Mouse (Mus musculus): ENCODE results near the gene Adm. TPM values are rescaled to one million over a fixed set of nuclear protein-coding genes. Genes with fewer than 3 reads are reported as not detected.

Adm gene
- polyA plus RNA-seq, 1 experiment: 0.09 TPM

DNA sequence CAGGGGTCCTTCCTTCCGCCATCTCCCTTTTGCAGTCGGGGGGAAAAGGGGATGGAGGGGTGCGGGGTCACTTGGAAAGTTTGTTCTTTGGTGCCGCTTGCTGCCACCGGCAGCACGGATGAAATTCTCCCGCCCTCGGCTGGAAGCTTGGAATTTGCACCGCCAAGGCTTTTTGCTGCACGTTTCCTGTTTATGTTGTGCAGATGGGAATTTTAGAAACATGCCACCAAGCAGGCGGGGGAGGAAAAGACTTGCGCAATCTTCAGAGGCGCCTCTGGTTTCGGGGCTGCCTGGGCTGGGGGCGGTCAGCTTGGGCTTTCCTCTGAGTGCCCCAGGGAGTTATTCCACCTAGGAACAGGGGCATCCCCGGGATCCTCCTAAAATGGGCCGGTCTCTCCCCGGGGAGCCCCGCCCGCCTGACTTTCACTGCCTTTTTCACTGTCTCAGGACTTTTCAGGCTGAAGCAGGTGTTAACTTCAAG is 12.3 kb upstream of the Adm start:
- TF ChIP-seq CEBPB (IDR thresholded peaks at IDR 0.05; ENCODE audit: low read depth): peak; percentile 93
- TF ChIP-seq USF1 (IDR thresholded peaks at IDR 0.05; ENCODE audit: low read depth): no peak
- no peak for TF ChIP-seq MYOG (IDR thresholded peaks at IDR 0.05; ENCODE audit: control insufficient read depth, extremely low read depth, insufficient read length)
- no peak for TF ChIP-seq FOSL1 (IDR thresholded peaks at IDR 0.05; ENCODE audit: insufficient read depth, low read length, poor library complexity, severe bottlenecking)
- TF ChIP-seq MYOD1 (IDR thresholded peaks at IDR 0.05; ENCODE audit: control insufficient read depth, insufficient read length, low read depth): no peak
- no peak for TF ChIP-seq CTCF (IDR thresholded peaks at IDR 0.05; ENCODE audit: control insufficient read depth, insufficient read depth, insufficient read length)
- peak; percentile 30 for TF ChIP-seq MAX (IDR thresholded peaks at IDR 0.05)
- no peaks in the 10 kb centered on the region for H3K27me3 ChIP-seq (ENCODE audit: control insufficient read depth, insufficient read depth, insufficient read length)
- H3K36me3 ChIP-seq (ENCODE audit: control insufficient read depth, insufficient read depth): peaks cover 5% of the 10 kb centered on the region

DNA sequence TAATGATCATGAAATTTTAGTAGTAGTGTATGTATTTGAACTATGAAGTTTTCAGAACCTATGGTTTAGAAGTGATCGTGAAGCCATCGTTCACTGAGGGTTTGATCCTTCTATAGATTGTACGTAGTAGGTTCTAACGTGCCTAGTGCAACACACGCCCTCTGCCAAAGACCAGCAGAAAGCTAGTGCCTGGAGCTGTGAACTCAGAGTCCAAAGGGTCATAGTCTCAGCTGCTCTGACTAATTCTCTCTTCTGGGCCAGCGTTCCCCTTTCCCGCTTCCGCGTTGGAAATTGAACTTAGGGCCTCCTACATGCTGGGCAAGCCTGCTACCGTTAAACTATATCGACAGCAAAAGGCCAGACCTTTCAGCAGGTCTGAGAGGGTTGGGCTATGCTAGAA is 11.7 kb upstream of the Adm start:
- no peak for TF ChIP-seq MYOD1 (IDR thresholded peaks at IDR 0.05; ENCODE audit: control insufficient read depth, insufficient read length, low read depth)
- no peak for TF ChIP-seq MAX (IDR thresholded peaks at IDR 0.05)
- no peak for TF ChIP-seq MYOG (IDR thresholded peaks at IDR 0.05; ENCODE audit: control insufficient read depth, extremely low read depth, insufficient read length)
- TF ChIP-seq CEBPB (IDR thresholded peaks at IDR 0.05; ENCODE audit: low read depth): no peak
- no peak for TF ChIP-seq FOSL1 (IDR thresholded peaks at IDR 0.05; ENCODE audit: insufficient read depth, low read length, poor library complexity, severe bottlenecking)
- no peak for TF ChIP-seq CTCF (IDR thresholded peaks at IDR 0.05; ENCODE audit: control insufficient read depth, insufficient read depth, insufficient read length)
- no peak for TF ChIP-seq USF1 (IDR thresholded peaks at IDR 0.05; ENCODE audit: low read depth)
- Histone ChIP-seq H3K79me3 (ENCODE audit: low read depth) (peaks cover 19% of the 10 kb centered on the region), H3ac (ENCODE audit: control insufficient read depth, insufficient read length, low read depth) (no peak overlapping the region), H3K79me2 (ENCODE audit: control insufficient read depth, insufficient read depth) (peaks cover 30% of the 10 kb centered on the region), H3K27me3 (ENCODE audit: control insufficient read depth, insufficient read depth, insufficient read length) (no peaks in the 10 kb centered on the region), H3K36me3 (ENCODE audit: control insufficient read depth, insufficient read depth) (peaks cover 5% of the 10 kb centered on the region), H3K4me3 (ENCODE audit: insufficient read depth, poor library complexity, severe bottlenecking) (no peak overlapping the region)

More for the DNA sequence above, 12.3 kb upstream of the Adm start:
- Histone ChIP-seq H3K79me2 (ENCODE audit: control insufficient read depth, insufficient read depth) (peaks cover 30% of the 10 kb centered on the region), H3ac (ENCODE audit: control insufficient read depth, insufficient read length, low read depth) (peak overlapping the region; percentile 28), H3K79me3 (ENCODE audit: low read depth) (peaks cover 21% of the 10 kb centered on the region), H3K4me3 (ENCODE audit: insufficient read depth, poor library complexity, severe bottlenecking) (peak overlapping the region; percentile 45)

DNA sequence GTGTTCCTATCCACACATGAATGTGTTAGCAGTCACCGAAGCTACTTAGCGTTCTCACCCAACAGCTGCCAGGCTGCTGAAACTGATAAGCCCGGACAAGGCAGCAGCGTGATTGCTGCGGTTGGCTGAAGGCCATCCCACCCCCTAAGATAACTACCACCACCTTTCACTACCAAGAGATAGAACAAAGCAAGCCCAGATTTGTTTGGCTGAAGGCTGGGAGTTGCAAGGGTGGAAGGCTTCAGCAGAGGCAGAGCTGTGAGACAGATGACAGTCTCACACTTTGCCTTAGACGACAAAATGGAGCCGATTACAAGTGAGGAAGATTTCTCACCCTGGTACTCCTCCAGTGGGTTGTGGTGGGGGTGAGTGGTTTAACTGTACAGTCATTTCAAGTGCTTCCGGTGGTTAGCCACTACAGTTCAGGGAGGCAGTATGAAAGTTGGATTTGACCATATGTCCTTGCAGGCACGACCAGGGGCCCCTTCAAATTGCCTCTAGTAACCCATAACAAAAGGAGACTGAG is 8.3 kb upstream of the Adm start:
- Histone ChIP-seq H3K27me3 (ENCODE audit: control insufficient read depth, insufficient read depth, insufficient read length) (no peaks in the 10 kb centered on the region), H3K79me3 (ENCODE audit: low read depth) (no peaks in the 10 kb centered on the region), H3K4me3 (ENCODE audit: insufficient read depth, poor library complexity, severe bottlenecking) (no peak overlapping the region), H3K36me3 (ENCODE audit: control insufficient read depth, insufficient read depth) (no peaks in the 10 kb centered on the region), H3K79me2 (ENCODE audit: control insufficient read depth, insufficient read depth) (no peaks in the 10 kb centered on the region), H3ac (ENCODE audit: control insufficient read depth, insufficient read length, low read depth) (no peak overlapping the region)
- no peak for TF ChIP-seq CTCF (IDR thresholded peaks at IDR 0.05; ENCODE audit: control insufficient read depth, insufficient read depth, insufficient read length)
- TF ChIP-seq MYOD1 (IDR thresholded peaks at IDR 0.05; ENCODE audit: control insufficient read depth, insufficient read length, low read depth): peak; percentile 77
- no peak for TF ChIP-seq MYOG (IDR thresholded peaks at IDR 0.05; ENCODE audit: control insufficient read depth, extremely low read depth, insufficient read length)

- Histone ChIP-seq H3K36me3 (ENCODE audit: control insufficient read depth, insufficient read depth) (no peaks in the 10 kb centered on the region), H3K27me3 (ENCODE audit: control insufficient read depth, insufficient read depth, insufficient read length) (no peaks in the 10 kb centered on the region), H3ac (ENCODE audit: control insufficient read depth, insufficient read length, low read depth) (no peak overlapping the region), H3K4me3 (ENCODE audit: insufficient read depth, poor library complexity, severe bottlenecking) (no peak overlapping the region), H3K79me3 (ENCODE audit: low read depth) (no peaks in the 10 kb centered on the region), H3K79me2 (ENCODE audit: control insufficient read depth, insufficient read depth) (no peaks in the 10 kb centered on the region)
- TF ChIP-seq CTCF (IDR thresholded peaks at IDR 0.05; ENCODE audit: control insufficient read depth, insufficient read depth, insufficient read length) (no peak), MYOD1 (IDR thresholded peaks at IDR 0.05; ENCODE audit: control insufficient read depth, insufficient read length, low read depth) (no peak), CEBPB (IDR thresholded peaks at IDR 0.05; ENCODE audit: low read depth) (no peak), MYOG (IDR thresholded peaks at IDR 0.05; ENCODE audit: control insufficient read depth, extremely low read depth, insufficient read length) (no peak), FOSL1 (IDR thresholded peaks at IDR 0.05; ENCODE audit: insufficient read depth, low read length, poor library complexity, severe bottlenecking) (no peak), MAX (IDR thresholded peaks at IDR 0.05) (no peak), USF1 (IDR thresholded peaks at IDR 0.05; ENCODE audit: low read depth) (no peak)
Observed at GRCm38 (mm10) chr7:110624067-110624466, 3.4 kb upstream of the Adm start.

- no peak for TF ChIP-seq MYOG (IDR thresholded peaks at IDR 0.05; ENCODE audit: control insufficient read depth, extremely low read depth, insufficient read length)
- peak; percentile 25 for TF ChIP-seq CEBPB (IDR thresholded peaks at IDR 0.05; ENCODE audit: low read depth)
- TF ChIP-seq MAX (IDR thresholded peaks at IDR 0.05): no peak
- Histone ChIP-seq H3K79me2 (ENCODE audit: control insufficient read depth, insufficient read depth) (no peaks in the 10 kb centered on the region), H3K27me3 (ENCODE audit: control insufficient read depth, insufficient read depth, insufficient read length) (no peaks in the 10 kb centered on the region)
Observed at GRCm38 (mm10) chr7:110624961-110625360, 2.5 kb upstream of the Adm start.

DNA sequence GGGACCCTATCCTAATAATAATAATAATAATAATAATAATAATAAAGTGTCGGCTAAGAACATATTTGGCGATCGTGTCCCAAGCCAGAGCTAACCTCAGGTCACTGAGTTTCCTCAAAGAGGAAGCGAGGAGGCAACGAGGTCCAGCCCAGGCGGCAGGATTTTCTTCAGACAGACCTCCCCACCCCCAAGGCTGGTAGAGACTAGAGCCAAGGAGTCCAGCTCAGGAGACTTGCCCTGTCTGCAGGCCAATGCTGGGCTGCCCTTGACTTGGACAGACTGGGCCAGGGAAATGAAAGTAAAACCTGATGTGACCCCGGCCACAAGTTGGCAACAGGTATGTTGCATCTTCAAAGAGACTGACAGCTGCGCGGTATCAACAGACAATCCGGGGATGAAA is 2.0 kb upstream of the Adm start:
- H3K79me3 ChIP-seq (ENCODE audit: low read depth): no peaks in the 10 kb centered on the region
- H3K4me3 ChIP-seq (ENCODE audit: insufficient read depth, poor library complexity, severe bottlenecking): no peak overlapping the region
- no peaks in the 10 kb centered on the region for H3K79me2 ChIP-seq (ENCODE audit: control insufficient read depth, insufficient read depth)
- H3K27me3 ChIP-seq (ENCODE audit: control insufficient read depth, insufficient read depth, insufficient read length): no peaks in the 10 kb centered on the region
- no peak for TF ChIP-seq CEBPB (IDR thresholded peaks at IDR 0.05; ENCODE audit: low read depth)
- TF ChIP-seq MYOG (IDR thresholded peaks at IDR 0.05; ENCODE audit: control insufficient read depth, extremely low read depth, insufficient read length): no peak
- no peak for TF ChIP-seq MAX (IDR thresholded peaks at IDR 0.05)
- no peak overlapping the region for H3ac ChIP-seq (ENCODE audit: control insufficient read depth, insufficient read length, low read depth)
- H3K36me3 ChIP-seq (ENCODE audit: control insufficient read depth, insufficient read depth): no peaks in the 10 kb centered on the region

More at GRCm38 (mm10) chr7:110624961-110625360, 2.5 kb upstream of the Adm start:
- Histone ChIP-seq H3K4me3 (ENCODE audit: insufficient read depth, poor library complexity, severe bottlenecking) (no peak overlapping the region), H3K36me3 (ENCODE audit: control insufficient read depth, insufficient read depth) (no peaks in the 10 kb centered on the region), H3ac (ENCODE audit: control insufficient read depth, insufficient read length, low read depth) (no peak overlapping the region), H3K79me3 (ENCODE audit: low read depth) (no peaks in the 10 kb centered on the region)

All from C2C12 (cell line).